Mouse (Mus musculus): ENCODE data around the gene Gm45837. TPM values are rescaled to one million over a fixed set of nuclear protein-coding genes. Genes with fewer than 3 reads are reported as not detected.
A peak's percentile ranks its signal among the peaks of the same experiment; 100 is the strongest.

The Gm45837 gene
- polyA plus RNA-seq, 1 experiment from 2014 or later = 3.2 TPM

- Histone ChIP-seq H3K4me1 (peaks cover 1% of the 10 kb centered on the region; the same call in 1 of the 2 replicates), H3K4me2 (replicated peaks) (no peak overlapping the region), H3K36me3 (no peaks in the 10 kb centered on the region), H3K9me3 (no peaks in the 10 kb centered on the region), H3K27ac (no peak overlapping the region), H3K9ac (no peak overlapping the region), H3K27me3 (peaks cover 18% of the 10 kb centered on the region), H3K4me3 (no peak overlapping the region)
- ATAC-seq (ENCODE audit: low FRiP score, low read depth) = no peak
- WGBS = 60% methylated on average over 10 of the region's 10 CpGs
Measured at GRCm38 (mm10) chr7:101459923-101460607, 49.4 kb downstream of the Gm45837 start.

- WGBS = 49% methylated on average over 10 of the region's 10 CpGs
- H3K9ac ChIP-seq = no peak overlapping the region
- no peaks in the 10 kb centered on the region for H3K36me3 ChIP-seq
- H3K4me2 ChIP-seq (replicated peaks) = no peak overlapping the region
- no peak overlapping the region for H3K4me3 ChIP-seq
- no peaks in the 10 kb centered on the region for H3K9me3 ChIP-seq
- H3K27ac ChIP-seq = no peak overlapping the region
- peaks cover 6% of the 10 kb centered on the region; the same call in 1 of the 2 replicates for H3K4me1 ChIP-seq
- H3K27me3 ChIP-seq = peaks cover 13% of the 10 kb centered on the region
- no peak for ATAC-seq (ENCODE audit: low FRiP score, low read depth)
Measured at GRCm38 (mm10) chr7:101460608-101460957, 49.9 kb downstream of the Gm45837 start.

- H3K4me3 ChIP-seq = no peak overlapping the region
- H3K9me3 ChIP-seq = no peaks in the 10 kb centered on the region
- no peak overlapping the region for H3K9ac ChIP-seq
- no peak for ATAC-seq (ENCODE audit: low FRiP score, low read depth)
- H3K27me3 ChIP-seq = peaks cover 7% of the 10 kb centered on the region; the same call in 1 of the 2 replicates
- WGBS = 83% methylated on average over 11 of the region's 11 CpGs
- H3K4me2 ChIP-seq (replicated peaks) = no peak overlapping the region
- H3K36me3 ChIP-seq = no peaks in the 10 kb centered on the region
- peaks cover 6% of the 10 kb centered on the region; the same call in 1 of the 2 replicates for H3K4me1 ChIP-seq
- H3K27ac ChIP-seq = no peak overlapping the region
Measured at GRCm38 (mm10) chr7:101461571-101461970, 50.9 kb downstream of the Gm45837 start.

GRCm38 (mm10) chr7:101462327-101463068, 51.8 kb downstream of the Gm45837 start:
- Histone ChIP-seq H3K27ac (no peak overlapping the region), H3K9ac (no peak overlapping the region), H3K4me3 (no peak overlapping the region), H3K4me1 (peaks cover 9% of the 10 kb centered on the region; the same call in 1 of the 2 replicates), H3K27me3 (peaks cover 7% of the 10 kb centered on the region; the same call in 1 of the 2 replicates), H3K36me3 (no peaks in the 10 kb centered on the region), H3K4me2 (replicated peaks) (no peak overlapping the region), H3K9me3 (no peaks in the 10 kb centered on the region)
- ATAC-seq (ENCODE audit: low FRiP score, low read depth) = no peak
- 70% methylated on average over 14 of the region's 14 CpGs for WGBS

GRCm38 (mm10) chr7:101463665-101464271, 53.1 kb downstream of the Gm45837 start:
- Histone ChIP-seq H3K9ac (no peak overlapping the region), H3K27me3 (peaks cover 7% of the 10 kb centered on the region; the same call in 1 of the 2 replicates), H3K4me3 (no peak overlapping the region), H3K9me3 (no peaks in the 10 kb centered on the region), H3K4me2 (replicated peaks) (no peak overlapping the region), H3K27ac (no peak overlapping the region), H3K4me1 (peaks cover 9% of the 10 kb centered on the region; the same call in 1 of the 2 replicates), H3K36me3 (no peaks in the 10 kb centered on the region)
- ATAC-seq (ENCODE audit: low FRiP score, low read depth) = no peak
- WGBS = 76% methylated on average over 11 of the region's 11 CpGs

GRCm38 (mm10) chr7:101464927-101465326, 54.2 kb downstream of the Gm45837 start:
- 45% methylated on average over 4 of the region's 4 CpGs for WGBS
- peaks cover 9% of the 10 kb centered on the region; the same call in 1 of the 2 replicates for H3K4me1 ChIP-seq
- no peak overlapping the region for H3K9ac ChIP-seq
- H3K4me3 ChIP-seq = no peak overlapping the region
- H3K4me2 ChIP-seq (replicated peaks) = no peak overlapping the region
- no peaks in the 10 kb centered on the region for H3K36me3 ChIP-seq
- no peaks in the 10 kb centered on the region for H3K9me3 ChIP-seq
- H3K27ac ChIP-seq = no peak overlapping the region
- ATAC-seq (ENCODE audit: low FRiP score, low read depth) = no peak
- H3K27me3 ChIP-seq = no peaks in the 10 kb centered on the region

GRCm38 (mm10) chr7:101465392-101465791, 54.7 kb downstream of the Gm45837 start:
- no peak overlapping the region for H3K9ac ChIP-seq

GRCm38 (mm10) chr7:101465850-101466580, 55.3 kb downstream of the Gm45837 start:
- no peak for ATAC-seq (ENCODE audit: low FRiP score, low read depth)
- 83% methylated on average over 8 of the region's 8 CpGs for WGBS
- H3K4me2 ChIP-seq (replicated peaks) = no peak overlapping the region
- no peaks in the 10 kb centered on the region for H3K27me3 ChIP-seq
- no peaks in the 10 kb centered on the region for H3K9me3 ChIP-seq
- no peak overlapping the region for H3K27ac ChIP-seq
- H3K36me3 ChIP-seq = no peaks in the 10 kb centered on the region
- H3K4me1 ChIP-seq = peaks cover 9% of the 10 kb centered on the region; the same call in 1 of the 2 replicates
- no peak overlapping the region for H3K4me3 ChIP-seq
- H3K9ac ChIP-seq = no peak overlapping the region

More at GRCm38 (mm10) chr7:101465392-101465791, 54.7 kb downstream of the Gm45837 start:
- Histone ChIP-seq H3K4me1 (peaks cover 9% of the 10 kb centered on the region; the same call in 1 of the 2 replicates), H3K36me3 (no peaks in the 10 kb centered on the region), H3K27ac (no peak overlapping the region), H3K4me2 (replicated peaks) (no peak overlapping the region), H3K27me3 (no peaks in the 10 kb centered on the region), H3K9me3 (no peaks in the 10 kb centered on the region), H3K4me3 (no peak overlapping the region)
- 19% methylated on average over 14 of the region's 14 CpGs for WGBS
- ATAC-seq (ENCODE audit: low FRiP score, low read depth) = no peak

- Histone ChIP-seq H3K4me2 (replicated peaks) (no peak overlapping the region), H3K27me3 (no peaks in the 10 kb centered on the region), H3K9ac (no peak overlapping the region), H3K36me3 (no peaks in the 10 kb centered on the region), H3K4me1 (peaks cover 15% of the 10 kb centered on the region), H3K9me3 (no peaks in the 10 kb centered on the region), H3K4me3 (no peak overlapping the region), H3K27ac (no peak overlapping the region)
- WGBS = 83% methylated on average over 6 of the region's 6 CpGs
- no peak for ATAC-seq (ENCODE audit: low FRiP score, low read depth)
Measured at GRCm38 (mm10) chr7:101466581-101467081, 55.9 kb downstream of the Gm45837 start.

- no peaks in the 10 kb centered on the region for H3K9me3 ChIP-seq
- H3K4me1 ChIP-seq = peaks cover 25% of the 10 kb centered on the region
- H3K36me3 ChIP-seq = no peaks in the 10 kb centered on the region
- H3K27ac ChIP-seq = no peak overlapping the region
- peak; percentile 36; the same call in 1 of the 2 replicates for ATAC-seq (ENCODE audit: low FRiP score, low read depth)
- no peak overlapping the region for H3K4me2 ChIP-seq (replicated peaks)
- no peaks in the 10 kb centered on the region for H3K27me3 ChIP-seq
- no peak overlapping the region for H3K4me3 ChIP-seq
- no peak overlapping the region for H3K9ac ChIP-seq
- 82% methylated on average over 2 of the region's 2 CpGs for WGBS
Measured at GRCm38 (mm10) chr7:101471423-101471822, 60.7 kb downstream of the Gm45837 start.

GRCm38 (mm10) chr7:101471968-101472480, 61.3 kb downstream of the Gm45837 start:
- Histone ChIP-seq H3K9ac (no peak overlapping the region), H3K9me3 (no peaks in the 10 kb centered on the region), H3K27me3 (no peaks in the 10 kb centered on the region), H3K36me3 (no peaks in the 10 kb centered on the region), H3K4me1 (peaks cover 22% of the 10 kb centered on the region), H3K4me3 (no peak overlapping the region), H3K4me2 (replicated peaks) (no peak overlapping the region), H3K27ac (no peak overlapping the region)
- WGBS = 73% methylated on average over 3 of the region's 3 CpGs
- ATAC-seq (ENCODE audit: low FRiP score, low read depth) = no peak

Measured in limb, embryonic 13.5 days (tissue).